Mouse (Mus musculus) midbrain, embryonic 14.5 days (tissue): Measurements from ENCODE around the gene Eprs. TPM values are rescaled to one million over a fixed set of nuclear protein-coding genes. Genes with fewer than 3 reads are reported as not detected.
A peak's percentile ranks its signal among the peaks of the same experiment; 100 is the strongest.

Experiments
- ATAC-seq: fragments of 200-750 bp; cut with Nextera tagmentation; 2 replicates; pipeline ENCODE4 v1.8.0; 2017; ENCODE audit warnings: moderate number of reproducible peaks, moderate library complexity; ENCODE audit not compliant: low FRiP score, low TSS enrichment
- DNase-seq: peaks from one replicate; pipeline ENCODE4 v3.0.0-alpha.2; 2015
- H3K27ac ChIP-seq: fragments of 300-500 bp; sonication (generic); replicated peaks from 2 replicates; pipeline ENCODE4 v1.5.1; 2014; ENCODE audit warnings: mild to moderate bottlenecking, low read depth, low read length, moderate library complexity
- H3K27me3 ChIP-seq: fragments of 300-500 bp; sonication (generic); 2 replicates; pipeline ENCODE4 v1.6.1; 2014; ENCODE audit warnings: low read length, control low read depth, mixed read lengths; ENCODE audit not compliant: control insufficient read depth, insufficient read depth
- H3K36me3 ChIP-seq: fragments of 300-500 bp; sonication (generic); 2 replicates; pipeline ENCODE4 v1.6.1; 2014; ENCODE audit warnings: low read length, control low read depth; ENCODE audit not compliant: control insufficient read depth, insufficient read depth
- H3K4me1 ChIP-seq: fragments of 300-500 bp; sonication (generic); 2 replicates; pipeline ENCODE4 v1.6.1; 2014; ENCODE audit warnings: mild to moderate bottlenecking, antibody characterized with exemption, low read length, control low read depth; ENCODE audit not compliant: control insufficient read depth, insufficient read depth
- H3K4me2 ChIP-seq: fragments of 300-500 bp; sonication (generic); 2 replicates; pipeline ENCODE4 v1.6.1; 2014; ENCODE audit warnings: mild to moderate bottlenecking, low read length, moderate library complexity
- H3K4me3 ChIP-seq: fragments of 300-500 bp; sonication (generic); replicated peaks from 2 replicates; pipeline ENCODE4 v1.5.1; 2014; ENCODE audit warnings: low read depth, low read length
- H3K9ac ChIP-seq: fragments of 300-500 bp; sonication (generic); replicated peaks from 2 replicates; pipeline ENCODE4 v1.6.1; 2014; ENCODE audit warnings: mild to moderate bottlenecking, low read length, moderate library complexity
- H3K9me3 ChIP-seq: fragments of 300-500 bp; sonication (generic); 2 replicates; pipeline ENCODE4 v1.6.1; 2016; ENCODE audit warnings: low read length, control low read depth, mixed read lengths; ENCODE audit not compliant: control insufficient read depth
- WGBS: fragments of 180-500 bp; shearing (Covaris S2); extraction: QIAGEN DNeasy Blood & Tissue Kit; methylation state at CpG from one replicate; pipeline ENCODE4 v1.1.7; 2014; 5-methylcytosine and 5-hydroxymethylcytosine counted together
- polyA plus RNA-seq: library from polyadenylated mRNA; unstranded; fragments of >200 nt; fragmentation: Nextera tagmentation; extraction: Ambion mirVana; gene quantifications from 2 replicates; pipeline ENCODE4 v1.2.1, GENCODE M21; 2014

Eprs gene
- polyA plus RNA-seq, 1 experiment from 2014 or later, result 150 TPM

DNA sequence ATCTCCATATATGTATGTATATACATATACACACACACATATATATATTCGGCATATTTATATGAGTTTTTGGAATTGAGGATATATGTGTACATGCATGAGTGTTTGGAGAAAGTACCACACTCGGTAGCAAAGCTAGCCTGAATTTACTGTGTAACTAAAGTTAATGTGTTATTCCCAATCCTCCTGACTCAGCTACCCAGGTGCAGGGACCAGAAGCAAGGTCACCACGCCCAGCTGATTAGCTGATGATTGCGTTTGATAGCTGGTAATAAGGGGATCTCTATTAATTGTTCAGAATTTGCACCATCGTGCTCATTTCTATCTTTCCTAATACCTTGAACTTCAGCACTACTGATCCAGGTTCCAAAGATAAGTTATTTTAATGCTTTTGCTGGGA is 29.2 kb upstream of the Eprs start:
- Histone ChIP-seq H3K9me3 (no peaks in the 10 kb centered on the region), H3K4me3 (no peak overlapping the region), H3K4me2 (no peak overlapping the region), H3K27ac (no peak overlapping the region), H3K36me3 (peaks cover 5% of the 10 kb centered on the region; the same call in 1 of the 2 replicates), H3K4me1 (peaks cover 18% of the 10 kb centered on the region), H3K27me3 (no peaks in the 10 kb centered on the region), H3K9ac (no peak overlapping the region)
- no peak for DNase-seq
- 95% methylated on average over 5 of the region's 5 CpGs for WGBS
- ATAC-seq, result no peak

DNA sequence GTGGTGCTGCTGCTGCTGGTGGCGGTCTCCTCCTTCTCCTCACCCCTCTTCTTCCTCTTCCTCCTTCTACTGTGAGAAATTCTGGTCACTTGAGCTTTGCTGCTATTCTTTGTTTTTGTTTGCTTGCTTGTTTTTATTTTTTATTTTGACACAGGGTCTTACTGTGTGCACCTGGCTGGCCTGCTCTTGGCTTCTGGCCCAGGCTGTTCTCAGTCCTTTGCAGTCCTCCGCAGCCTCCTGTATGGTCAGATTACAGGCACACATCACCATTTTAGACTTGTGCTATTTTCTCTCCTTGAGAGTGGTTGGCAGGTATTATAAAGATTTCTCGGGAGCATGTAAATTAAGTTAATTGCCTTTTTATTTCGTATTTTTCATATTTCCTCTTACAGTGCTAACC is 28.7 kb upstream of the Eprs start:
- no peak overlapping the region for H3K4me2 ChIP-seq
- H3K9me3 ChIP-seq, result no peaks in the 10 kb centered on the region
- DNase-seq (no peak), ATAC-seq (no peak)
- H3K9ac ChIP-seq, result no peak overlapping the region
- H3K36me3 ChIP-seq, result peaks cover 9% of the 10 kb centered on the region; the same call in 1 of the 2 replicates
- H3K27ac ChIP-seq, result no peak overlapping the region
- no peak overlapping the region for H3K4me3 ChIP-seq
- 90% methylated on average over 4 of the region's 4 CpGs for WGBS
- H3K27me3 ChIP-seq, result no peaks in the 10 kb centered on the region
- H3K4me1 ChIP-seq, result peaks cover 18% of the 10 kb centered on the region

DNA sequence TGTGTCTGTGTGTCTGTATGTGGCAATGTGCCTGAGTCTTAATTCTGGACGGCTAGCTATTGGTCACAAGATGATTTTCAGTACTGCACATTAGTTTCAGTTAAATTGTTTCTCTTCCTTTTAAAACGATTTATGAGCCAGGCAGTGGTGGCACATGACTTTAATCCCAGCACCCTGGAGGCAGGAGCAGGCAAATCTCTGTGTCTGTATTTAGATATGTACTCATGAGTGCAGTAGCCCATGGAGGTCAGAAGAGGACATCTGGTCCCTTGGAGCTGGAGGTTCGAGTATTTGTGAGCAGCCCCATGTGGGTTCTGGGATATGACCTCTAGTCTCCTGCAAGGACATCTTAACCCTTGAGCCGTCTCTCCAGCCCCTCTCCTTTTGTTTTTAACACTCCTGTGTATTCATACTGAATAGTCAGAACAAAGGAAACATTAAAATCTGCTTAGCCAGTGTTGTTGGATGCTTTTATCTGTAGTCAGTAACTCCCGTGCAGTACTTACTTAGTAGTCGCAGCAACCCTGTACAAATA is 27.5 kb upstream of the Eprs start:
- H3K36me3 ChIP-seq, result peaks cover 15% of the 10 kb centered on the region
- no peak for ATAC-seq
- H3K9ac ChIP-seq, result no peak overlapping the region
- no peak overlapping the region for H3K27ac ChIP-seq
- H3K4me1 ChIP-seq, result peaks cover 14% of the 10 kb centered on the region
- H3K9me3 ChIP-seq, result no peaks in the 10 kb centered on the region
- H3K4me3 ChIP-seq, result no peak overlapping the region
- H3K27me3 ChIP-seq, result no peaks in the 10 kb centered on the region
- no peak for DNase-seq
- H3K4me2 ChIP-seq, result no peak overlapping the region
- whole genome bisulfite sequencing, result 73% methylated on average over 6 of the region's 6 CpGs

- Histone ChIP-seq H3K36me3 (peaks cover 24% of the 10 kb centered on the region), H3K9me3 (no peaks in the 10 kb centered on the region), H3K27ac (no peak overlapping the region), H3K27me3 (no peaks in the 10 kb centered on the region), H3K4me2 (no peak overlapping the region), H3K4me1 (peaks cover 14% of the 10 kb centered on the region), H3K9ac (no peak overlapping the region), H3K4me3 (no peak overlapping the region)
- DNase-seq (peak; percentile 2), ATAC-seq (no peak)
- 17% methylated on average over 3 of the region's 3 CpGs for WGBS
Measured at GRCm38 (mm10) chr1:185336535-185336934, 26.3 kb upstream of the Eprs start.

DNA sequence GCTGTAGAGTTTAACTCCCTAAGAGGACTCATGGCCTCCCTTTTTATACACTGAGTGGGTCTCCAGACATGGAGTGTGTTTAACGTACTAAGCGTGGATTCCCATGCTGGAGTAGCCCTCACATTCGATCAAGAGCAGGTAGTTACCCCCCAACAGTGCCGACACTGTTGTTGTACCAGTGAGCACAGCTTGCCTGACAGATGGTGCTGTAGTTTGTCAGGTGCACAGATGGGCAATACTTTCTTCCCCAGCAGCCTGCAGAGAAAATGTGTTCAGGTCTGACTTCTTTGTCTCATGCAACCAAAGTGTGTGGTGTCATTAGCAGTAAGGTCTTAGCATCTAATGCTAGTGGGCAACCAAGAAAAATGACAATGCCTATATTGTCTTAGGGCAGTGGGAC is 20.4 kb upstream of the Eprs start:
- H3K9ac ChIP-seq, result no peak overlapping the region
- DNase-seq (no peak), ATAC-seq (no peak)
- no peak overlapping the region for H3K27ac ChIP-seq
- WGBS, result 92% methylated on average over 4 of the region's 4 CpGs
- H3K9me3 ChIP-seq, result no peaks in the 10 kb centered on the region
- no peak overlapping the region for H3K4me2 ChIP-seq
- peaks cover 76% of the 10 kb centered on the region for H3K36me3 ChIP-seq
- no peak overlapping the region for H3K4me3 ChIP-seq
- no peaks in the 10 kb centered on the region for H3K27me3 ChIP-seq
- no peaks in the 10 kb centered on the region for H3K4me1 ChIP-seq

DNA sequence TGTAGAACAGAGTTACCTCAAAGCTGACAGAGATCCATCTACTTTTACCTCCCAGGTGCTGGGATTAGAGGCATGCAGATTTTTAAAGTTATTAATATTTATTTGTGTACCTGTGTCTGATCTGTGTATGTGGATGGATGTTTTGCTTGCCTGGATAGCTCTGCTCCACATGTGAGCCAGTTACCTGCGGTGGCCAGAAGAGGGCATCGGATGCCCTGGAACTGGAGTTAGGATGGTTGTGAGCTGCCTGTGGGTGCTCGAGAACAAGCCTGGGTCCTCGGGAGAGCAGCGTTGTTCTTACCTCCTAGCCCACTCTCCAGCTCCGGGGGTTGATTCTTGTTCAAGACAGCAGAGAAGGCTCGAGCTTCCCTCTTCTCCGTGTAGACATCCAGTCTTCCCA is 19.4 kb upstream of the Eprs start:
- ATAC-seq, result no peak
- no peak for DNase-seq
- Histone ChIP-seq H3K9ac (no peak overlapping the region), H3K27me3 (no peaks in the 10 kb centered on the region), H3K36me3 (peaks cover 83% of the 10 kb centered on the region), H3K9me3 (no peaks in the 10 kb centered on the region), H3K4me2 (no peak overlapping the region), H3K4me1 (no peaks in the 10 kb centered on the region), H3K27ac (no peak overlapping the region), H3K4me3 (no peak overlapping the region)
- 83% methylated on average over 8 of the region's 8 CpGs for WGBS

GRCm38 (mm10) chr1:185346188-185346587 is 16.7 kb upstream of the Eprs start:
- H3K9ac ChIP-seq, result no peak overlapping the region
- ATAC-seq, result no peak
- H3K27ac ChIP-seq, result no peak overlapping the region
- H3K4me3 ChIP-seq, result no peak overlapping the region
- H3K4me1 ChIP-seq, result no peaks in the 10 kb centered on the region
- no peak overlapping the region for H3K4me2 ChIP-seq
- 79% methylated on average over 10 of the region's 10 CpGs for WGBS
- DNase-seq, result no peak
- peaks cover 92% of the 10 kb centered on the region for H3K36me3 ChIP-seq
- no peaks in the 10 kb centered on the region for H3K9me3 ChIP-seq
- no peaks in the 10 kb centered on the region for H3K27me3 ChIP-seq

DNA sequence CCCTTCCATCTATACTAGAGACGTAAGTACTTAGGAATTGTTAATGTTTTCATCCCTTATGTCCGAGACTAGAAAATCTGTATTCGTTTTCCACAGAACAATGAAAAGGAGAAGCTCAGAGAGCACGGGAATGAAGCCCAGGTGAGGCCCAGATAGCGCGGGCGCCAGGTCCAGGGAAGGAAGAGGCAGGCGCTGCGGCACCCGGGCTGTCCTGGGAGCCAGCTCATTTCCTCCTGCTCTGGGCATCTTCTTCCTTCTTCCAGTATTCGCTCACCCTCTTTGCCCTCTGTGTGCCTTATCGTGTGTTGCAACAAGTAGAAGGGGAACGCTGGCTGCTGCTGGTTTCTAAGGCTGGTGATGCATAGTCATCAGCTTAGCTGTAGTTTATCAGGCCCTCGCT is 13.1 kb upstream of the Eprs start:
- H3K4me3 ChIP-seq, result no peak overlapping the region
- H3K27me3 ChIP-seq, result no peaks in the 10 kb centered on the region
- no peak overlapping the region for H3K9ac ChIP-seq
- H3K9me3 ChIP-seq, result no peaks in the 10 kb centered on the region
- ATAC-seq (no peak), DNase-seq (no peak)
- no peak overlapping the region for H3K4me2 ChIP-seq
- no peaks in the 10 kb centered on the region for H3K4me1 ChIP-seq
- WGBS, result 95% methylated on average over 14 of the region's 14 CpGs
- peaks cover 95% of the 10 kb centered on the region for H3K36me3 ChIP-seq
- H3K27ac ChIP-seq, result no peak overlapping the region

GRCm38 (mm10) chr1:185350611-185351010 is 12.2 kb upstream of the Eprs start:
- Histone ChIP-seq H3K9ac (no peak overlapping the region), H3K9me3 (no peaks in the 10 kb centered on the region), H3K4me1 (no peaks in the 10 kb centered on the region), H3K4me3 (no peak overlapping the region), H3K36me3 (peaks cover 95% of the 10 kb centered on the region), H3K27me3 (no peaks in the 10 kb centered on the region), H3K27ac (no peak overlapping the region), H3K4me2 (no peak overlapping the region)
- 96% methylated on average over 4 of the region's 4 CpGs for WGBS
- DNase-seq, result no peak
- ATAC-seq, result no peak
